In genomic region chr12:98292278-98292677, GRCm38 (mm10) we compare ENCODE assay signal across 31 mouse cellular contexts. TPM values are rescaled to one million over a fixed set of nuclear protein-coding genes. Genes with fewer than 3 reads are reported as not detected.
A peak's percentile ranks its signal among the peaks of the same experiment; 100 is the strongest.
DNase-seq lines count a peak whose midpoint lies in the region; ATAC-seq and TF ChIP-seq lines count a peak whose summit lies in the region.
"Had no signal": no experiment of that assay in that cellular context is flagged by ENCODE, and none has a peak within 500 bp of the region (broad histone marks: within the 10 kb centered on the region; RNA-seq: fewer than 3 reads in every experiment).

No protein-coding gene starts in this region.

- intact Hi-C loops in heart, adult 2 months (cut with DNase I), result no loop called here

- TF ChIP-seq EP300 in heart, adult 2 months (IDR thresholded peaks at IDR 0.05; ENCODE audit: insufficient read depth, low read depth, low read length), result no peak
- TF ChIP-seq EP300 in CH12.LX (IDR thresholded peaks at IDR 0.05; ENCODE audit: low read length), result no peak

- H3K4me3 ChIP-seq in heart, adult 2 months, result no peak overlapping the region
- H3K4me3 ChIP-seq in CH12.LX (replicated peaks in 1 of 3; ENCODE audit: low read depth in 2 of 3, low read length in 2 of 3, poor library complexity in 1 of 3), result no peak overlapping the region
- no peak overlapping the region for H3K4me3 ChIP-seq in G1E (ENCODE audit: low read depth, low read length)
- H3K4me3 ChIP-seq in macrophage (ENCODE audit: inconsistent target), result no peak overlapping the region
- H3K4me3 ChIP-seq in forebrain, embryonic 13.5 days, result no peak overlapping the region
- H3K4me3 ChIP-seq: embryonic facial prominence, embryonic 12.5 days; forebrain, embryonic 15.5 days; hindbrain, embryonic 15.5 days; kidney, embryonic 15.5 days; lung, embryonic 15.5 days; megakaryocyte, embryonic 14.5 days; midbrain, embryonic 13.5 days; neural tube, embryonic 13.5 days had no signal

- no peak for TF ChIP-seq CTCF in heart, adult 2 months (IDR thresholded peaks at IDR 0.05)
- TF ChIP-seq CTCF in CH12.LX (conservative IDR thresholded peaks at IDR 0.05 in 1 of 2, IDR thresholded peaks at IDR 0.05 in 1 of 2; ENCODE audit: low read depth in 2 of 2, low read length in 2 of 2) (no peak), G1E (IDR thresholded peaks at IDR 0.05; ENCODE audit: low read depth, low read length) (no peak)

- no peaks in the 10 kb centered on the region for H3K36me3 ChIP-seq in heart, adult 2 months (ENCODE audit: control insufficient read depth, insufficient read depth, low read length)
- H3K36me3 ChIP-seq in CH12.LX (replicated peaks in 1 of 2; ENCODE audit: control insufficient read depth in 1 of 2, insufficient read depth in 1 of 2, low read length in 1 of 2) (no peaks in the 10 kb centered on the region), G1E (replicated peaks) (no peaks in the 10 kb centered on the region), macrophage (ENCODE audit: inconsistent target) (no peaks in the 10 kb centered on the region)
- no peaks in the 10 kb centered on the region for H3K36me3 ChIP-seq in forebrain, embryonic 13.5 days (ENCODE audit: poor library complexity, severe bottlenecking)
- H3K36me3 ChIP-seq: embryonic facial prominence, embryonic 12.5 days; forebrain, embryonic 15.5 days; hindbrain, embryonic 15.5 days; kidney, embryonic 15.5 days; lung, embryonic 15.5 days; midbrain, embryonic 13.5 days; neural tube, embryonic 13.5 days had no signal

- no peak for TF ChIP-seq RAD21 in CH12.LX (IDR thresholded peaks at IDR 0.05; ENCODE audit: low read depth, low read length)

- H3K27me3 ChIP-seq in heart, adult 2 months (ENCODE audit: control insufficient read depth, insufficient read depth, low read length), result no peaks in the 10 kb centered on the region
- H3K27me3 ChIP-seq in CH12.LX (replicated peaks) (peaks cover 2% of the 10 kb centered on the region), G1E (ENCODE audit: insufficient read depth, low read length) (no peaks in the 10 kb centered on the region)
- H3K27me3 ChIP-seq in forebrain, embryonic 13.5 days, result no peaks in the 10 kb centered on the region
- H3K27me3 ChIP-seq: embryonic facial prominence, embryonic 12.5 days; forebrain, embryonic 15.5 days; hindbrain, embryonic 15.5 days; kidney, embryonic 15.5 days; lung, embryonic 15.5 days; megakaryocyte, embryonic 14.5 days; midbrain, embryonic 13.5 days; neural tube, embryonic 13.5 days had no signal

- no peak for TF ChIP-seq POLR2A in heart, adult 2 months (IDR thresholded peaks at IDR 0.05; ENCODE audit: insufficient read depth, low read depth, low read length)
- TF ChIP-seq POLR2A in CH12.LX (IDR thresholded peaks at IDR 0.05; ENCODE audit: low read depth, low read length), result no peak

- no peaks in the 10 kb centered on the region for H3K79me2 ChIP-seq in heart, adult 2 months (replicated peaks; ENCODE audit: control insufficient read depth, insufficient read depth, low read length)
- H3K79me2 ChIP-seq in CH12.LX (replicated peaks; ENCODE audit: control insufficient read depth, extremely low read depth, insufficient read depth, poor library complexity, severe bottlenecking) (no peaks in the 10 kb centered on the region), macrophage (ENCODE audit: inconsistent target) (no peaks in the 10 kb centered on the region)

- ATAC-seq in G1E (ENCODE audit: extremely low read depth, insufficient number of reproducible peaks, low FRiP score, poor library complexity, severe bottlenecking), result peak; percentile 35; the same call in 1 of the 2 replicates
- no peak for ATAC-seq in forebrain, embryonic 13.5 days
- ATAC-seq: forebrain, embryonic 15.5 days; inflammation-experienced regulatory T-cells, adult 6 months; midbrain, embryonic 13.5 days had no signal

- DNase-seq in heart, adult 8-10 months (ENCODE audit: low spot score), result peak; percentile 25
- DNase-seq in heart, adult 2 months, result no peak
- DNase-seq in CH12.LX (ENCODE audit: extremely low read depth) (no peak), G1E (ENCODE audit: low spot score) (no peak)
- DNase-seq: adrenal gland, postnatal 14 days; cerebellum, adult 11-12 months; cerebellum, adult 9-11 months; embryo, embryonic 11 days; kidney, adult 18-20 months; kidney, postnatal 25 days; right cerebral cortex, postnatal 4 days; thymus, adult 2 months; thymus, postnatal 36 days had no signal

- H3K4me1 ChIP-seq in heart, adult 2 months (ENCODE audit: control insufficient read depth, insufficient read depth, low read length), result no peaks in the 10 kb centered on the region
- H3K4me1 ChIP-seq in CH12.LX (ENCODE audit: control insufficient read depth in 1 of 2, insufficient read depth in 2 of 2) (peaks cover 5 to 24% of the 10 kb centered on the region in 2 experiments; a peak in 3 of 4 replicates), G1E (ENCODE audit: insufficient read depth, low read depth, low read length) (no peaks in the 10 kb centered on the region)
- no peaks in the 10 kb centered on the region for H3K4me1 ChIP-seq in forebrain, embryonic 13.5 days
- H3K4me1 ChIP-seq: embryonic facial prominence, embryonic 12.5 days; forebrain, embryonic 15.5 days; hindbrain, embryonic 15.5 days; kidney, embryonic 15.5 days; lung, embryonic 15.5 days; megakaryocyte, embryonic 14.5 days; midbrain, embryonic 13.5 days; neural tube, embryonic 13.5 days had no signal

- WGBS in heart, adult 2 months, result 23% methylated on average over 4 of the region's 4 CpGs
- WGBS in macrophage (ENCODE audit: missing documents), result 45% methylated on average over 4 of the region's 4 CpGs
- WGBS in forebrain, embryonic 13.5 days, result 76% methylated on average over 4 of the region's 4 CpGs

- in situ Hi-C loops in CH12.LX (cut with MboI; ENCODE audit: low pct_ligation_motif_present, low pct_unique_long_range_greater_than_20kb, low sequenced_read_pairs), result no loop called here

- dilution Hi-C loops in CH12.LX (cut with MboI; ENCODE audit: extremely low pct_ligation_motif_present, extremely low pct_unique_long_range_greater_than_20kb, low sequenced_read_pairs), result no loop called here

- no peak overlapping the region for H3K4me2 ChIP-seq in CH12.LX (ENCODE audit: insufficient read depth, low read depth, poor library complexity, severe bottlenecking)
- no peak overlapping the region for H3K4me2 ChIP-seq in forebrain, embryonic 13.5 days
- H3K4me2 ChIP-seq: embryonic facial prominence, embryonic 12.5 days; forebrain, embryonic 15.5 days; hindbrain, embryonic 15.5 days; kidney, embryonic 15.5 days; liver, embryonic 11.5 days; lung, embryonic 15.5 days; midbrain, embryonic 13.5 days; neural tube, embryonic 13.5 days had no signal

- no peak overlapping the region for H3K9ac ChIP-seq in heart, adult 2 months (ENCODE audit: low read depth, low read length)
- no peak overlapping the region for H3K9ac ChIP-seq in CH12.LX (ENCODE audit: insufficient read depth, low read depth)
- no peak overlapping the region for H3K9ac ChIP-seq in forebrain, embryonic 13.5 days
- H3K9ac ChIP-seq: embryonic facial prominence, embryonic 12.5 days; forebrain, embryonic 15.5 days; hindbrain, embryonic 15.5 days; kidney, embryonic 15.5 days; lung, embryonic 15.5 days; midbrain, embryonic 13.5 days; neural tube, embryonic 13.5 days had no signal

- H3K27ac ChIP-seq in heart, adult 2 months, result no peak overlapping the region
- H3K27ac ChIP-seq in CH12.LX (ENCODE audit: insufficient read depth, low read depth), result no peak overlapping the region
- peak overlapping the region; percentile 73 for H3K27ac ChIP-seq in macrophage
- no peak overlapping the region for H3K27ac ChIP-seq in forebrain, embryonic 13.5 days
- H3K27ac ChIP-seq: embryonic facial prominence, embryonic 12.5 days; forebrain, embryonic 15.5 days; hindbrain, embryonic 15.5 days; kidney, embryonic 15.5 days; lung, embryonic 15.5 days; midbrain, embryonic 13.5 days; neural tube, embryonic 13.5 days had no signal

- no peaks in the 10 kb centered on the region for H3K9me3 ChIP-seq in CH12.LX (replicated peaks; ENCODE audit: low read length)
- H3K9me3 ChIP-seq in G1E (replicated peaks), result no peaks in the 10 kb centered on the region
- H3K9me3 ChIP-seq in forebrain, embryonic 13.5 days (replicated peaks), result no peaks in the 10 kb centered on the region
- H3K9me3 ChIP-seq: embryonic facial prominence, embryonic 12.5 days; forebrain, embryonic 15.5 days; hindbrain, embryonic 15.5 days; kidney, embryonic 15.5 days; lung, embryonic 15.5 days; megakaryocyte, embryonic 14.5 days; midbrain, embryonic 13.5 days; neural tube, embryonic 13.5 days had no signal

TF ChIP-seq in CH12.LX, 34 proteins besides CTCF, POLR2A, EP300 and RAD21 (continues in another document):
- TF ChIP-seq UBTF (IDR thresholded peaks at IDR 0.05; ENCODE audit: low read depth, low read length), result no peak

RNA-seq across cellular contexts. Expression of gene Gpr65, which starts 23.8 kb away (rescaled TPM):
- total RNA-seq in heart, adult 8-10 months (2022), result under 1 TPM; 0.28 to 0.43 (median 0.35) TPM
- total RNA-seq in heart, adult 2 months (2021), result under 1 TPM; 0.52 to 0.84 TPM
- polyA plus RNA-seq in heart, adult 2 months (2012; rRNA removed), result 0.64 and 1.1 TPM in 2 replicates
- total RNA-seq in CH12.LX (2012; rRNA removed) (31.0 and 31.9 TPM in 2 replicates), CH12.LX (2014; rRNA removed) (80.3 and 84.1 TPM in 2 replicates), G1E (2014; fragmentation: Nextera tagmentation) (142 and 144 TPM in 2 replicates), G1E (2017) (202 and 232 TPM in 2 replicates)
- polyA plus RNA-seq in CH12.LX (2012; ENCODE audit: insufficient read length, low read depth) (72.6 and 80.5 TPM in 2 replicates), G1E (2012) (1.4 and 2.4 TPM in 2 replicates), macrophage (2018) (99.7 to 173 TPM (median 110 TPM) in 3 replicates)
- 100 to 1,000 TPM in 12 of 26 experiments, 10 to 100 TPM in 11, 1 to 10 TPM in 3; 4.4 to 225 (median 96.2) TPM for total RNA-seq in macrophage (2018; cell fraction: chromatin; rRNA removed)
- 100 to 1,000 TPM in 25 of 26 experiments, 10 to 100 TPM in 1; 98.6 to 277 (median 172) TPM for total RNA-seq in macrophage (2018; cell fraction: cytosol; rRNA removed)
- total RNA-seq in macrophage (2018; cell fraction: nucleus; rRNA removed), result 100 to 1,000 TPM in 23 of 26 experiments, 10 to 100 TPM in 3; 18.3 to 575 (median 202) TPM
- 0.31 TPM in 1 of 2 replicates, not detected in the other for polyA plus RNA-seq in forebrain, embryonic 13.5 days (2015; fragmentation: Nextera tagmentation; extraction: Ambion mirVana)
- total RNA-seq: layer of hippocampus, adult 18-20 months; layer of hippocampus, postnatal 10 days; left cerebral cortex, adult 18-20 months; left cerebral cortex, postnatal 14 days; MEL had no signal
- polyA plus RNA-seq: C2C12 had no signal

RNA-seq across cellular contexts. Expression of gene Galc, which starts 33.0 kb away (rescaled TPM):
- 1 to 10 TPM; 7.6 to 9.6 (median 8.0) TPM for total RNA-seq in heart, adult 8-10 months (2022)
- 1 to 10 TPM; 7.3 to 8.3 TPM for total RNA-seq in heart, adult 2 months (2021)
- polyA plus RNA-seq in heart, adult 2 months (2012; rRNA removed), result 5.0 and 11.5 TPM in 2 replicates
- total RNA-seq in CH12.LX (2012; rRNA removed) (4.7 and 6.4 TPM in 2 replicates), CH12.LX (2014; rRNA removed) (1.6 and 1.8 TPM in 2 replicates), G1E (2014; fragmentation: Nextera tagmentation) (120 and 131 TPM in 2 replicates), G1E (2017) (143 and 174 TPM in 2 replicates)
- polyA plus RNA-seq in CH12.LX (2012; ENCODE audit: insufficient read length, low read depth) (8.6 and 9.1 TPM in 2 replicates), G1E (2012) (9.3 and 10.1 TPM in 2 replicates), macrophage (2018) (80.9 to 133 TPM (median 112 TPM) in 3 replicates)
- total RNA-seq in macrophage (2018; cell fraction: chromatin; rRNA removed), result 100 to 1,000 TPM in 22 of 26 experiments, 10 to 100 TPM in 4; 19.2 to 310 (median 194) TPM
- 100 to 1,000 TPM in 10 of 26 experiments, 10 to 100 TPM in 16; 26.4 to 197 (median 74.6) TPM for total RNA-seq in macrophage (2018; cell fraction: cytosol; rRNA removed)
- 100 to 1,000 TPM in 21 of 26 experiments, 10 to 100 TPM in 5; 37.1 to 352 (median 156) TPM for total RNA-seq in macrophage (2018; cell fraction: nucleus; rRNA removed)
- 9.2 and 10.3 TPM in 2 replicates for polyA plus RNA-seq in forebrain, embryonic 13.5 days (2015; fragmentation: Nextera tagmentation; extraction: Ambion mirVana)
- total RNA-seq: MEL had no signal

Comparison
In these comparisons a context has a peak if more than half of its experiments do, and no peak if none do; other contexts are left out.
1. RNA of gene Gpr65, which starts 23.8 kb away (polyA plus RNA-seq): 99.7 to 173 TPM in macrophage and 72.6 to 80.5 TPM in CH12.LX; 1.4 to 2.4 TPM in G1E, 0.64 to 1.1 TPM in heart, adult 2 months and 0.31 TPM in forebrain, embryonic 13.5 days; every median in the first group is over 10 times any median in the second.